Mouse (Mus musculus): ENCODE measurements around the gene Dclre1b. TPM values are rescaled to one million over a fixed set of nuclear protein-coding genes. Genes with fewer than 3 reads are reported as not detected.
"Not testable (repeated sequence)": the region's sequence is repeated elsewhere in the genome, so short reads cannot be mapped to it uniquely, and the experiment has no call there.

Gene Dclre1b
- 18.1 and 19.8 TPM in 2 replicates for polyA plus RNA-seq (2016; fragmentation: Nextera tagmentation; extraction: Ambion mirVana)

DNA sequence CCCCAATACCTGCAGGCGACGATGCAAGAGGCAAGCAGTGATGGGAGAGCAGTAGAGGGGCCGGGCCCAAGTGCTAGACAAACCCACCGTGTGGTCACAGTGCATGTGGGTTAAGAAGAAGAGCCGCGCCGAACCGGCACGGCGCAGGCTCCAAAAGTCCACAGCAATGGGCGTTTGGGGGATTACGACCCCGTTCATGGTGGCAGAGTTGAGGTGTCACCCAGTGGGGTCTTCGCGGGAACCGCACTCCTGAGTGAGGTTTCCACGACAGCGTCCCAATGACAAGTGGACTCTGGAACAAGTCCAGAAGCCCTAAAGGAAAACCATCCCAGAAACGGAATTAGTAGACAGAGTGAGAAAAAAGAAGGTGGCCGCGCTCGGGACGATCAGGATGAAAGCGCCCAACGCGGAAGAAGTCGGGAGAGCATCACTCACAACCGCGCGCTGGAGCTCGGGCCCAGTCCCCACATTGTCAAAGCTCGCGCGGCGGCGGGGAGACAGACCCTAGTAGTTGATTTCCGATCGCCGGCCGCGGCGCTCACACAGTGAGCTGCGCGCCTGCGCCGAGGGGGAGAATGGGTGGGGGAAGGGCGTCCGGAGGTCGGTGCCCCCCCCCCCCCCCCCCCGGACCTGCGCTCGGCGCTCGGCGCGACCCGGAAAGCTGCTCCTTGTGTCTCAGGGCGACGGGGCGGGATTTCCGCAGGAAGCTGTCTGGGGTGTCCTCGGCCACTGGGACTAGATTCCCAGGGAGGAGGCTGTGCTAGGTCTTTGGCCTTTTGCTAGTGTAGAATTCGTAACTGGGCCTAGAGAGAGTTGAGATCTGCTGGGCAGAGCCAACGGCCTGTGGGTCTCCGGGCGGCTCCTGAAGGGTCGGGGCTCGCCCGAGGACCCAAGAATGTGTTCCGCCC is at the start of gene Dclre1b, which contains the start of the genes Ap4b1 and Gm43064:
Gene Dclre1b (minus strand): TSS at position 554 of the 908 bp plus-strand sequence.
Gene Ap4b1 (plus strand): TSS at position 630 of the 908 bp plus-strand sequence.
Gene Gm43064 (plus strand): TSS at position 683 of the 908 bp plus-strand sequence.
- Histone ChIP-seq H3K9me3 (replicated peaks) (no peaks in the 10 kb centered on the region), H3K9ac (peak within 1 kb of the TSS; percentile 95), H3K4me3 (peak within 1 kb of the TSS; percentile 97), H3K27me3 (replicated peaks) (no peaks in the 10 kb centered on the region), H3K4me1 (replicated peaks) (peaks cover 11% of the 10 kb centered on the region), H3K27ac (ENCODE audit: poor library complexity, severe bottlenecking) (peak within 1 kb of the TSS; percentile 96), H3K36me3 (peaks cover 22% of the 10 kb centered on the region), H3K4me2 (peak within 1 kb of the TSS; percentile 93)
- ATAC-seq (ENCODE audit: insufficient number of reproducible peaks, low FRiP score), result peak; percentile 91
- under 1% methylated on average over 56 of the region's 70 CpGs for WGBS

DNA sequence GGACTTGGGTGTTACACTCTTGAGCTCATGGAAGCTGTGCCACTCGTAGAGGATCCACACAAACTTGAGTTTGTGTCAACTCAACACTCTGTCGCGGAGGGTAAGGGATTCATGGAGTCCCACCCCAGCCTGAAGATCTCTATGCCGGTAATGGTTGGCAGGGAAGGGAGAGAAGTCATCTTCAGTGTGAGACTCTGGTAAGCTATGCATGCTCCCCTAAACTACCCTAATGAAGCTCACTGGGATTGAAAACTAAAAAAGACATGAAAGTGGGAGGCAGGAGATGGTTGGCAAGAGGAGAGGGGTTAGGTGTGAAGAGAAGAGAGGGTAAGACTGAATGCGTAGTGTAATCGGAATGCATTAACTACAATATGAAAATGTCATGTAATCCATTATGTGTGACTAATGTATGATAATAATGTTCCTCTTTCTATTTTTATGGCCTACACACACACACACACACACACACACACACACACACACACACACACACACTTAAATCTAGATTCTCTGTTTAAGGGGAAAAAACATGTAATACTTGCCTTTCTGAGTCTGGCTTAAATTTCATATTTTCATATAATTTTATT is 48.8 kb upstream of the Dclre1b start:
- no peak for ATAC-seq (ENCODE audit: insufficient number of reproducible peaks, low FRiP score)
- Histone ChIP-seq H3K4me1 (replicated peaks) (0 out of 2 replicates have a peak, but pooled peaks cover 6% of the 10 kb centered on the region), H3K27me3 (replicated peaks) (no peaks in the 10 kb centered on the region), H3K4me3 (no peak overlapping the region), H3K36me3 (no peaks in the 10 kb centered on the region), H3K4me2 (no peak overlapping the region), H3K27ac (ENCODE audit: poor library complexity, severe bottlenecking) (no peak overlapping the region), H3K9ac (no peak overlapping the region), H3K9me3 (replicated peaks) (no peaks in the 10 kb centered on the region)
- WGBS, result 82% methylated on average over 6 of the region's 6 CpGs

GRCm38 (mm10) chr3:103857036-103857805 is 48.0 kb upstream of the Dclre1b start:
- ATAC-seq (ENCODE audit: insufficient number of reproducible peaks, low FRiP score), result no peak
- Histone ChIP-seq H3K9ac (no peak overlapping the region), H3K4me2 (no peak overlapping the region), H3K4me1 (replicated peaks) (0 out of 2 replicates have a peak, but pooled peaks cover 6% of the 10 kb centered on the region), H3K36me3 (no peaks in the 10 kb centered on the region), H3K4me3 (no peak overlapping the region), H3K27me3 (replicated peaks) (no peaks in the 10 kb centered on the region), H3K27ac (ENCODE audit: poor library complexity, severe bottlenecking) (no peak overlapping the region), H3K9me3 (replicated peaks) (no peaks in the 10 kb centered on the region)
- 81% methylated on average over 7 of the region's 7 CpGs for WGBS

DNA sequence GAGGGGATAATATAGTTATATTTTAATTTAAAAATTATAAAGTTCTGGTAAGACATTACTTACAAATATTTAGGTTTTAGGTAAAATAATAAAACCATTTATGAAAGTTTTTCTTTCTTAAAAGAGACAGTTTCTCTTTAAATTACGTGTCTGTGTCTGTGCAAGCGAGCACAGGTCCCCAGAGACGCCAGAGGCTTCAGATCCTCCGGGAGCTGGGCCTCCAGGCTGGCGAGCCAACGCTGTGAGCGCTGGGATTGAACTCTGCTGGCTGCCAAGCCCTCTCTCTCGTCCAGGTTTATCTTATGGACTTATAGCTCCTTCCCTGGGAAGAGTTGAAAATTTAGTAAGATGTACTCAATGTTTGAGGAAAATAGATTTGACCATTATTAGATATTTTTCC is 44.6 kb upstream of the Dclre1b start:
- H3K4me2 ChIP-seq, result no peak overlapping the region
- no peaks in the 10 kb centered on the region for H3K4me1 ChIP-seq (replicated peaks)
- no peak overlapping the region for H3K9ac ChIP-seq
- 55% methylated on average over 8 of the region's 8 CpGs for WGBS
- ATAC-seq (ENCODE audit: insufficient number of reproducible peaks, low FRiP score), result no peak
- no peaks in the 10 kb centered on the region for H3K27me3 ChIP-seq (replicated peaks)
- H3K27ac ChIP-seq (ENCODE audit: poor library complexity, severe bottlenecking), result no peak overlapping the region
- no peaks in the 10 kb centered on the region for H3K36me3 ChIP-seq
- no peak overlapping the region for H3K4me3 ChIP-seq
- no peaks in the 10 kb centered on the region for H3K9me3 ChIP-seq (replicated peaks)

DNA sequence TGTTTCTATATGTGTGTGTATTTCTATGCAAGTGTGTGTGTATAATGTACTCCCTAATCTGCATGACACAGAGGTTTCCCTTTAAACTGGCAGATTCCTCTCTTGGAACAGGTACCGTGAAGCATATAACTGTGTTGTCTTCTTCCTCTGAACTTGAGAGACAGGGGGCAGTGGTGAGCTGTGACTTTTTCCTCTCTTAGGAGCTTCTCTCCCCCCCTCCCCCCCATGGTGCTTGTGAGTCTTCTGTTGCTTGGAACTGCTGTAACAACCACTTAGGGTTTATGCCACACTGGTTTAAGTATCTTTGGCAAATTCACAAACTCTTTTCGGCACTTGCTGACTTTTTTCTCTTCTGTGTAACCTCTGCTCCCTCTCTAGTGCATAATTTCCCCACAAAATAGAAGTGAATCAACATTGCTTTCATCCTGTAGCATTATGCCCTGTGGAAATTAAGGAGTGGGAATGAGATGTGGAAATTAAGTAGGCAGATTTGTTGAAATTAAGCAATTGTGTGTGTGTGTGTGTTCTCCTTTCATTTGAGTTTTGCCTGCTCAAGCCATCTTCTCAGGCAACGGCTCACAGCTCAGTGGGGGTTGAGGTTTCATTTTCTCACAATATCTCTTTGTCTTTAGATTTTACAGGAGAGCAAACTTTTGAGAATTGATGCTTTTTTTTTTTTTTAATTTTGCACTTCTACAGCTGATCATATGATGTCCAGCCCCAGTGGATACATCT is 43.5 kb upstream of the Dclre1b start:
- H3K9me3 ChIP-seq (replicated peaks), result no peaks in the 10 kb centered on the region
- no peak overlapping the region for H3K4me3 ChIP-seq
- no peaks in the 10 kb centered on the region for H3K36me3 ChIP-seq
- no peak overlapping the region for H3K9ac ChIP-seq
- H3K27me3 ChIP-seq (replicated peaks), result no peaks in the 10 kb centered on the region
- WGBS, result 62% methylated on average over 3 of the region's 3 CpGs
- H3K4me2 ChIP-seq, result no peak overlapping the region
- no peak overlapping the region for H3K27ac ChIP-seq (ENCODE audit: poor library complexity, severe bottlenecking)
- no peak for ATAC-seq (ENCODE audit: insufficient number of reproducible peaks, low FRiP score)
- no peaks in the 10 kb centered on the region for H3K4me1 ChIP-seq (replicated peaks)

- no peak overlapping the region for H3K9ac ChIP-seq
- H3K4me2 ChIP-seq, result no peak overlapping the region
- no peak for ATAC-seq (ENCODE audit: insufficient number of reproducible peaks, low FRiP score)
- no peak overlapping the region for H3K4me3 ChIP-seq
- H3K9me3 ChIP-seq (replicated peaks), result no peaks in the 10 kb centered on the region
- no peak overlapping the region for H3K27ac ChIP-seq (ENCODE audit: poor library complexity, severe bottlenecking)
- H3K4me1 ChIP-seq (replicated peaks), result no peaks in the 10 kb centered on the region
- no peaks in the 10 kb centered on the region for H3K36me3 ChIP-seq
- no peaks in the 10 kb centered on the region for H3K27me3 ChIP-seq (replicated peaks)
- 82% methylated on average over 8 of the region's 8 CpGs for WGBS
These were observed 42.6 kb upstream of the Dclre1b start for GRCm38 (mm10) chr3:103851882-103852281.

DNA sequence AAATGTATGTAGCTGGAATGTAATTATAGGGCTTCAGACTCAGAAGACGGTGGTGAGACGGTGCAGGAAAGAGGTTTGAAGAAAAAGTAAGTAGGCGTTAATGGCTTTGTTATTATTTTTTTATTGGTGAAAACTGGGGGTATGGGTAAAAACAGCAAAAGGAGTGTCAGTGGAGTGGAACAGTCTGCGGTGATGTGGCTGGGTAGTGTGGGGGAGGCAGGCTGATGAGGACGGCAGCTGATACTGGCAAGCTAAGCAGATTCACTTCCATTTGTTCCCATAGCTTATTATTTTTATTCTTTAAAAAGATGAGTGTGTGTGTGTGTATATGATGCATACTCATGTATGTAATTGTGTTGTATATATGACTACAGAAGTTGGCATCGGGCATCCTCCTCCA is 42.2 kb upstream of the Dclre1b start:
- Histone ChIP-seq H3K9ac (no peak overlapping the region), H3K9me3 (replicated peaks) (no peaks in the 10 kb centered on the region), H3K4me1 (replicated peaks) (no peaks in the 10 kb centered on the region), H3K36me3 (no peaks in the 10 kb centered on the region), H3K27me3 (replicated peaks) (no peaks in the 10 kb centered on the region), H3K4me3 (no peak overlapping the region), H3K27ac (ENCODE audit: poor library complexity, severe bottlenecking) (no peak overlapping the region), H3K4me2 (no peak overlapping the region)
- WGBS, result 87% methylated on average over 6 of the region's 6 CpGs
- ATAC-seq (ENCODE audit: insufficient number of reproducible peaks, low FRiP score), result no peak

DNA sequence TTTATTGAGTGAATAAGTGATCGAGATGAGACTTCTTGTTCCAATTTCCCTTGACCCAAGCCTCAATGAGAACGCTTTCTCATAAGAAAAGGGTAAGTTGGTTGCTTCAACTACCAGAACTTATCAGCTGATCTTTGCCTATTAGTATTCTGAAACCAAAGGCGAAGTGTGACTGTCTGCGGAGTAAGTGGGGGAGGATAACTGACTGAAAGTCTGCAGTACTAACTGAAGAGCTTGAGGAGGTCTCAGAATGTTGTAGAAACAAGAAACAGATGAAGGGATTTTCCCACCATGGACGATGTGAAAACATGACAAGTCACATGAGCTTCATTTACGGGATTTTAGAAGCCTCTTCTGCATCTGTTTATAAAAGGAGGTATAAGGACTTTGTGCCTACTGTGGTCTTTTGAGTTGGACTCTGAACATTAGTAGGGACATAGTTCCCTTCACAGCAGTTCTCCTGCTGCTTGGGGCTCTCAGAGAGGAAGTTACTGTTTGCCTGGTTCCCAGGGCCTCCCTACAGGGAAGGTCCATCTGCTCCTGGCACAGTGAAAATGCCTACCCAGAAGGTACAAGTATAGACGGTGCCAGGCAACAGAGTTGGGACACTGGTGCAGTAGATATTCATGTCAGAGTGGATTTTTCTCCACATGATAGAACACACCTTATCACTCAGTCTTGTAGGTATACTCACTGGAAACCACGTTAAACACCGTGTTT is 41.6 kb upstream of the Dclre1b start:
- Histone ChIP-seq H3K36me3 (no peaks in the 10 kb centered on the region), H3K27ac (ENCODE audit: poor library complexity, severe bottlenecking) (no peak overlapping the region), H3K27me3 (replicated peaks) (no peaks in the 10 kb centered on the region), H3K4me2 (no peak overlapping the region), H3K9ac (no peak overlapping the region), H3K4me1 (replicated peaks) (no peaks in the 10 kb centered on the region), H3K4me3 (no peak overlapping the region), H3K9me3 (replicated peaks) (no peaks in the 10 kb centered on the region)
- no peak for ATAC-seq (ENCODE audit: insufficient number of reproducible peaks, low FRiP score)
- 62% methylated on average over 9 of the region's 9 CpGs for WGBS

- H3K9ac ChIP-seq; H3K9me3 ChIP-seq (replicated peaks); H3K36me3 ChIP-seq; H3K27ac ChIP-seq (ENCODE audit: poor library complexity, severe bottlenecking); H3K27me3 ChIP-seq (replicated peaks); ATAC-seq (ENCODE audit: insufficient number of reproducible peaks, low FRiP score); H3K4me1 ChIP-seq (replicated peaks); H3K4me3 ChIP-seq; H3K4me2 ChIP-seq: not testable (repeated sequence)
- WGBS, result 83% methylated on average over 7 of the region's 7 CpGs
These were observed 31.7 kb upstream of the Dclre1b start for GRCm38 (mm10) chr3:103840946-103841345.

- not testable (repeated sequence) for H3K27me3 ChIP-seq (replicated peaks); H3K27ac ChIP-seq (ENCODE audit: poor library complexity, severe bottlenecking); H3K9me3 ChIP-seq (replicated peaks); ATAC-seq (ENCODE audit: insufficient number of reproducible peaks, low FRiP score); H3K4me1 ChIP-seq (replicated peaks); H3K36me3 ChIP-seq; H3K9ac ChIP-seq; H3K4me3 ChIP-seq; H3K4me2 ChIP-seq
- 76% methylated on average over 3 of the region's 3 CpGs for WGBS
These were observed 31.0 kb upstream of the Dclre1b start for GRCm38 (mm10) chr3:103840195-103840594.
